Mouse (Mus musculus) pancreas, adult 10 weeks (tissue): ENCODE results near the gene Cenpo. TPM values are rescaled to one million over a fixed set of nuclear protein-coding genes. Genes with fewer than 3 reads are reported as not detected.

Experiments used
- polyA plus RNA-seq: library from polyadenylated mRNA; stranded (reverse); fragments of 350-450 nt; fragmentation: Illumina TruSeq; extraction: RNeasy Lipid Tissue Mini Kit (QIAGEN cat#74804); gene quantifications from one replicate; pipeline ENCODE4 v1.2.3, GENCODE M21; 2015; ENCODE audit warnings: low read depth, low replicate concordance; ENCODE audit not compliant: insufficient read depth

Gene Cenpo
- 1.5 TPM for polyA plus RNA-seq

GRCm38 (mm10) chr12:4233572-4234508, at the start of gene Cenpo, which contains the start of gene Ptrhd1:
Gene Cenpo (minus strand): TSS chr12:4234294.
Gene Ptrhd1 (plus strand): TSS chr12:4234027.

Other genes with a start within 250 kb of the Cenpo start
- gene Efr3b, start 195.4 kb downstream of the Cenpo start, polyA plus RNA-seq = 2.5 TPM
- gene Dnajc27, start 151.7 kb downstream of the Cenpo start, polyA plus RNA-seq = 1.1 TPM
- gene Adcy3, start 101.2 kb downstream of the Cenpo start, polyA plus RNA-seq = 2.3 TPM
- 0.81 TPM for gene Ptrhd1, start 267 bp downstream of the Cenpo start, polyA plus RNA-seq
- gene Ncoa1, start 242.9 kb upstream of the Cenpo start, polyA plus RNA-seq = 4.9 TPM